Mouse (Mus musculus) embryo, embryonic 10.5 days (tissue): ENCODE data around the gene Vrk2.

Experiments
- DNase-seq: peaks from one replicate; pipeline ENCODE4 v3.0.0-alpha.2; 2015; ENCODE audit warnings: low spot score

Vrk2 gene

DNA sequence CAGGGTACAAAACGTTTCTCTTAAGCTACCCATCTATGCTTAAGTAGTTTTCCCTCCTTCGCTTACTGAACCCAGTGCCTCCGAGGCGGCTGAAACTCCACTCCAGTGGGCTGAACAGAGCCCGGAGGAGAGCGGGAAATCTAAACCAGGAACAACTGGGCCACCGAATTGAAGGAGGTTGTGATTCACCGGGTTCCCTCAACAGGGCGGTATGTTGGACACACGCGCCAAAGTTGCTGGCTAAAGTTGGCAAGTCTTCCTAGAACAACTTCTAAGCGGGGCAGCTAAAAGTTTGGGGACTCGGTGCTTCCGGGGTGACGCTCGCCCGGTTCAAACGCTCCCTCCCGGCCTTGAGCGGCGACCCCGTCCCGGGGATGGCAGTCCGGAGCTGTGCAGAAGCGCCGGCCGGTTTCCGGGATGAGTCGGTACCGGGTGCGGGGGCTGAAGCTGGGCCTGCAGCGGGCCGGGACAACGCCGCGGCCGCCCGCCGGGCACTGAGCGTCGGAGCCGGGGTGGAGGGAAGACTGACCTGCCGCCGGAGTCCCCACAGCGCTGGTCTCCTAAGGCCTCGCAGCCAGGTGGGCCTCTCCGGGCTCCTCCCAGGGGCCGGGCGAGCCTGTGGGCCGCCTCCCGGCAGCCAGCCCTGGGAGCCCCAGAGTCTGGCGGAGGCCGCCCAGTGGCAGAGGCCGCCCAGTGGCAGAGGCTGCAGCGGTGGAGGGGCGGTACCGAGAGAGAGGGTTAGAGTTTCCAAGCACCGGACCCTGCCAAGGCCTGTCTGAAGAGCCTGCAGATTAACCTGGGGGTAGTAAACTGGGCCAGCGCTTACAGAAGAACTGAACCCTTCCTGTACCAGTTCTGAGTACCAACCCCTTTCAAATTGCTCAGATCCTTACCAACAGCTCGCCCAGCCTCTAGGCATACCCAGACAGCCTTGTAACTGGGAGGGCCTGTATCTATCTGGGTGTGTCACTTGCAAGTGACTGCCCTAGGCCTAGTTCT lies at the start of gene Vrk2, which contains the start of gene Gm6899:
Gene Vrk2 (minus strand): TSS at position 939 of the 999 bp plus-strand sequence.
Gene Gm6899 (plus strand): TSS at position 181 of the 999 bp plus-strand sequence.
- peak; percentile 91 for DNase-seq

DNA sequence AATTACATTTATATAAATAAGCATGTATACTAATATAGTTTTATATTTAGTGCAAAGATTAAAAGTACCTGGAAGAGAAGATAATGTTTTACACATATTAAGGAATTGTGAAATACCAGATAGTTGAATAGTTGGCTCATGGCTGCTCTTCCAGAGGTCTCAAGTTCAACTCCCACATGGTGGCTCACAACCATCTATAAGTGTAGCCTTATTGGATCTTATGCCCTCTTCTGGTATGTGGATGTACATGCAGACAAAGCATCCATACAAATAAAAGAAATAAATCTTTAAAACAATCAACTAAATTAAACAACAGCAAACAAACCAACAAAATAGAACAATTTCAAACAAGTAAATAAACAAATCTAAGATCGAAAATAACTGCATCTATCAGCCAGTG lies 48.3 kb upstream of the Vrk2 start:
- no peak for DNase-seq

GRCm38 (mm10) chr11:26640314-26640785 lies 46.6 kb upstream of the Vrk2 start:
- no peak for DNase-seq

- DNase-seq, result no peak
Observed at GRCm38 (mm10) chr11:26636239-26636638, 42.4 kb upstream of the Vrk2 start.

GRCm38 (mm10) chr11:26622727-26623126 lies 28.9 kb upstream of the Vrk2 start:
- DNase-seq, result no peak

- no peak for DNase-seq
Observed at GRCm38 (mm10) chr11:26618475-26619223, 24.9 kb upstream of the Vrk2 start.

- no peak for DNase-seq
Observed at GRCm38 (mm10) chr11:26608795-26609194, 15.0 kb upstream of the Vrk2 start.

DNA sequence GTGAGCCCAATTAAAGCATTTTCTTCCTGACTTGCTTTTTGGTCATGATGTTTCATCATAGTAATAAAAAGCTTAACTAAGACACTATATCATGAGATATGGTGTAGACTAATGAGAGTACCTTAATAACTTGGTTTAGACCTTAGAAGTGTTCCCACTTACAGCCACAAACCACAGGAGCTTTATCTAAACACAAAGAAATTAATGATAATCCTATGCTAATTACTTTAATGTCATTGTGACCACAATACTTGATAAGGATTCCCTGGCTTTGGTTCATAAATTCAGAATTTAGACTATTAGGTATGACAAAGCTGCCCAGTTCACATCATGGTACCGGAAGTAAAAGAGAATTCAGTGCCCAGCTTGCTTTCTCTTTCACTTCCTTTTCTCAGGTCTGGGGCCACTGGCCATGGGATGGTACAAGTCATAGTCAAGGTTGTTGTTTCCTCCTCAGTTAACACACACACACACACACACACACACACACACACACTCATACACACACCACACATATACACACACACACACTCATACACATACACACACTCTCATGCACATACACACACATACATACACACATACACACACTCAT lies 10.4 kb upstream of the Vrk2 start:
- DNase-seq, result no peak

GRCm38 (mm10) chr11:26601571-26602175 lies 7.9 kb upstream of the Vrk2 start:
- no peak for DNase-seq

GRCm38 (mm10) chr11:26600692-26601091 lies 6.9 kb upstream of the Vrk2 start:
- no peak for DNase-seq

GRCm38 (mm10) chr11:26598876-26599275 lies 5.1 kb upstream of the Vrk2 start:
- DNase-seq, result no peak

DNA sequence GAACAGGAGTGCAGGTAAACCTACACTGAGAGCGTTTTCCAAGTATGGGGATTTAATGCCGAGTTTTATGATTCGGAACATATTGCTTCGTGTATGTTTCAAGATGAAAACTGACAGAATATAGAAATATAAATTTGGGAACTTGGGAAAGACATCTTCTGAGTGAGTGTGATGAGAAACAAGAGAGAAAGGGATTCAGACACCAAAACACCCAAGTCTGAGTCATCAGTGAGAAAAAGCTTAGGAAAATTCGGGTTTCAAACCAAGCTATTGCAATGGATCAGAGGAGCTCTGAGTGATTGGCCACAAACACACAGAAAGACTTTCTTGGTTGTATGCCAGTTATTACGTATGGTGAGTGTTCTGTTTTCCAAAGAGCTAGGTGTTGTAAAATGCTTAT lies 4.0 kb upstream of the Vrk2 start:
- no peak for DNase-seq

DNA sequence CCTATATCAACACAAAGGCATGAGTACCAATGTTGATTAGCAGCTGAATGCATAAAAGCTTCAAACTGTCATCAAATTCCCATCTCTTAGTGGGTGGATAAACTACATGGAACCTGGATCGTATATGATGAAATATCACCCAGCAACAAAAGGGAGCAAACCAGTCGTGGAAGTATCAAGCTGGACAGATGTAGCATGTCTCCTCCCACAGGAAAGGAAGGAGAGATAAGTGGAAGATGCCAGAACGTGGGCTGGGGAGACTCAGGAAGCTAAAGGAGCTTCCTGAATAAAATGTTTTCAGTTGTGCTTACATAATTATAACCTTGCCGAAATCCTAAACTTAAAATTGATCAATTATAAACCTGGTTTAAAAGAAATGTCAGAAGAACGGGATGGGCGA lies 3.3 kb upstream of the Vrk2 start:
- DNase-seq, result no peak

- no peak for DNase-seq
Observed at GRCm38 (mm10) chr11:26596186-26596585, 2.4 kb upstream of the Vrk2 start.

GRCm38 (mm10) chr11:26594487-26594886 lies 688 bp upstream of the Vrk2 start:
- DNase-seq, result no peak

DNA sequence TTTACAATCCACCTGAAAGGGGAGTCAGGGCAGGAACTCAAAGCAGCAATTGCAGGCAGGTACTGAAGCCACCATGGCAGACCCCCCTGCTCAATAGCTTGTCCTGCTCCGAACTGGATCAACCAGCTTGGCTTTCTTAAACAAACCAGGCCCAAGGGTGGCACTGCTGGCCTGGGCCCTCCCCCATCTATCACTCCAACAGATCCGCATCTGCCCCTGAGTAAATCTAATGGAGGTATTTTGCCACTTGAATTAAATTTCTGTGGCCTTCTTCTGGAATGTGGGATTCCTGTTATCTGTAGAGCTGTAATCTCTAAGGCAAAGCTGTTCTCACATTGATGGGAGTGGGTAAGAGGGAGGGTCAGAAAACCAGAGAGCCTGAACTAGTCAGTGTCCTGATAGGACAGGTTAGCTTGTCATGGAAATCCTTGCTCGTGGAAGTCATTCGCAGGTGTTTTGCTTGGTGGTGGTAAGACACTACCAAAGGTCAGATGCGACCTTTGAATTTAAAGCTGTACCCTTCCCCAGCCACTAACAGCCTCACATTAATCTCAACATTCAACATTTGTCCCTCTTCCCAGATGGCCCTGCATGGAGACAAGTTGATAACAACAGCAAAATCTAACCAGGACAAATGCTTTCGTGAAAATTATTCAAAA lies 1.3 kb downstream of the Vrk2 start:
- DNase-seq, result peak; percentile 34

- DNase-seq, result no peak
Observed at GRCm38 (mm10) chr11:26587184-26587524, 6.6 kb downstream of the Vrk2 start.

GRCm38 (mm10) chr11:26586367-26587183 lies 7.2 kb downstream of the Vrk2 start:
- no peak for DNase-seq

GRCm38 (mm10) chr11:26585409-26586366 lies 8.1 kb downstream of the Vrk2 start:
- no peak for DNase-seq
